Comparison of ENCODE assay signal across 8 mouse cellular contexts in the genomic region with DNA sequence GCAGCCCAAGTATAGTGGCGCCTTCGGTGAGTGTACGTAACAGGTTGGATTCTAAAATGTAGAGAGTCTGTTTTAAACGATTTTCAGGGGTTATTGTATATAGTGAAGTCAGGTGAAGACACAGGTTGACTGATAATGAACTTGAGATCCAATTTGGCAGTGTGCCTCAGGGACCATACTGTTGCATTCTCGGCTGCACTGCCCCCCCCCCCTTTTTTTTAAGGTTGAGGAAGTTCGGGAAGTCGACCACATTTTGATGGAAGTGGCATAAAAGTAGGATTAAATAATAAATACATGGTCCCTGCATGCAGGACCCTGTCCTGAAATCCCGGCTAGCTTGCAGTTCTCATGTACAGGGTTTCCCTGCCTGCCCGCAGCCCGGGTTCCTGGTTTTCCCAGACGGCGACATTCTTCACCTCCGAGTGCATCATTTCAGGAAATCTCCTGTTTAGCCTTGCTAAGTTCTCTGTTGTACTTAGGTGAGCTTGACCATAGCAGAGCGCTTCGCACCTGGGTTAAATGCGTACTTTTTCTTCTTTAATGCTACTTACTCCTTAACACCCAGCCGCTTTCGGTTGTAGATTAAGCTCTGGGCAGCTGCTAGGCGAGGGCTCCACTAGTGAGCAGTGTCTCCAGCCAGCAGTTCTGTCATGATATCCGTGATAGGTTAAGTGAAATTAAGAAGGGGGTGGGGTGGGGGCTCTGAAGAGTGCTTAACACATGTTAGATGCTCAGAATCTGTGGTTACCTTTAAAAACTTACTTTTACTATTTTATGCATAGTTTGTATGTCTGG. TPM values are rescaled to one million over a fixed set of nuclear protein-coding genes. Genes with fewer than 3 reads are reported as not detected.
DNase-seq lines count a peak whose midpoint lies in the region; ATAC-seq and TF ChIP-seq lines count a peak whose summit lies in the region.

No protein-coding gene starts in this region.

- peak overlapping the region; percentile 88 to 97 for H3K4me3 ChIP-seq in heart, embryonic 14.5 days (ENCODE audit: control insufficient read depth in 1 of 2, insufficient read depth in 1 of 2, low read depth in 1 of 2, low read length in 2 of 2)
- H3K4me3 ChIP-seq in forebrain, postnatal 0 days (ENCODE audit: low read depth, low read length): peak overlapping the region; percentile 81
- peak overlapping the region; percentile 77 for H3K4me3 ChIP-seq in liver, embryonic 11.5 days (ENCODE audit: low read depth, low read length)
- H3K4me3 ChIP-seq in stomach, embryonic 15.5 days (replicated peaks): peak overlapping the region; percentile 81

- peaks cover 2 to 13% of the 10 kb centered on the region in 2 experiments; a peak in 2 of 4 replicates for H3K4me1 ChIP-seq in heart, embryonic 14.5 days (ENCODE audit: control insufficient read depth in 2 of 2, insufficient read depth in 2 of 2, low read length in 2 of 2)
- no peaks in the 10 kb centered on the region for H3K4me1 ChIP-seq in forebrain, postnatal 0 days (ENCODE audit: insufficient read depth)
- H3K4me1 ChIP-seq in liver, embryonic 11.5 days (replicated peaks; ENCODE audit: control insufficient read depth, insufficient read depth, low read length): 0 out of 2 replicates have a peak, but pooled peaks cover 9% of the 10 kb centered on the region
- no peaks in the 10 kb centered on the region for H3K4me1 ChIP-seq in stomach, embryonic 15.5 days

- H3K9ac ChIP-seq in heart, embryonic 14.5 days (ENCODE audit: low read length): peak overlapping the region; percentile 81
- peak overlapping the region; percentile 51 for H3K9ac ChIP-seq in forebrain, postnatal 0 days
- H3K9ac ChIP-seq in liver, embryonic 11.5 days (ENCODE audit: low read depth, low read length): peak overlapping the region; percentile 85
- peak overlapping the region; percentile 74 for H3K9ac ChIP-seq in stomach, embryonic 15.5 days

- peak overlapping the region; percentile 87 to 94 for H3K27ac ChIP-seq in heart, embryonic 14.5 days (replicated peaks in 1 of 2; ENCODE audit: control insufficient read depth in 1 of 2, insufficient read depth in 1 of 2, low read depth in 2 of 2, low read length in 2 of 2)
- no peak overlapping the region for H3K27ac ChIP-seq in forebrain, postnatal 0 days (ENCODE audit: low read depth, low read length)
- H3K27ac ChIP-seq in liver, embryonic 11.5 days (ENCODE audit: low read depth, low read length): peak overlapping the region; percentile 93
- peak overlapping the region; percentile 95 for H3K27ac ChIP-seq in stomach, embryonic 15.5 days

- H3K4me2 ChIP-seq in heart, embryonic 14.5 days (ENCODE audit: low read length): peak overlapping the region; percentile 87
- H3K4me2 ChIP-seq in forebrain, postnatal 0 days (ENCODE audit: low read depth): peak overlapping the region; percentile 62
- H3K4me2 ChIP-seq in liver, embryonic 11.5 days: peak overlapping the region; percentile 79
- H3K4me2 ChIP-seq in stomach, embryonic 15.5 days: peak overlapping the region; percentile 78

- H3K9me3 ChIP-seq in heart, embryonic 14.5 days (ENCODE audit: control insufficient read depth, low read length): no peaks in the 10 kb centered on the region
- H3K9me3 ChIP-seq in forebrain, postnatal 0 days (ENCODE audit: low read length): no peaks in the 10 kb centered on the region
- H3K9me3 ChIP-seq in liver, embryonic 11.5 days (ENCODE audit: control insufficient read depth, low read length): no peaks in the 10 kb centered on the region
- no peaks in the 10 kb centered on the region for H3K9me3 ChIP-seq in stomach, embryonic 15.5 days

- intact Hi-C loops in heart, postnatal 25 days (cut with DNase I): no loop called here
- intact Hi-C loops in left cerebral cortex, postnatal 10 days (cut with DNase I): no loop called here

- DNase-seq in heart, postnatal 25 days (ENCODE audit: low spot score): no peak
- peak; percentile 49 for DNase-seq in MN1 (ENCODE audit: low spot score)
- DNase-seq in forebrain, postnatal 0 days: no peak
- DNase-seq in liver, embryonic 11.5 days (ENCODE audit: low spot score): peak; percentile 38
- DNase-seq in adrenal gland, postnatal 25 days: no peak
- no peak for DNase-seq in left cerebral cortex, postnatal 10 days (ENCODE audit: extremely low spot score in 1 of 2, low spot score in 2 of 2)

- WGBS in heart, embryonic 14.5 days: under 1% methylated on average over 20 of the region's 20 CpGs
- WGBS in forebrain, postnatal 0 days: 2% methylated on average over 20 of the region's 20 CpGs
- WGBS in liver, embryonic 11.5 days: 1% methylated on average over 20 of the region's 20 CpGs
- WGBS in stomach, embryonic 15.5 days: under 1% methylated on average over 20 of the region's 20 CpGs

- H3K27me3 ChIP-seq in heart, embryonic 14.5 days (ENCODE audit: control insufficient read depth, insufficient read depth, low read length): no peaks in the 10 kb centered on the region
- no peaks in the 10 kb centered on the region for H3K27me3 ChIP-seq in forebrain, postnatal 0 days (ENCODE audit: insufficient read depth, low read length)
- no peaks in the 10 kb centered on the region for H3K27me3 ChIP-seq in liver, embryonic 11.5 days (replicated peaks; ENCODE audit: control insufficient read depth, insufficient read depth, low read length)
- no peaks in the 10 kb centered on the region for H3K27me3 ChIP-seq in stomach, embryonic 15.5 days (replicated peaks)

- ATAC-seq in heart, embryonic 14.5 days (ENCODE audit: insufficient number of reproducible peaks, insufficient read depth, low FRiP score, low read depth): peak; percentile 29; the same call in 1 of the 2 replicates
- no peak for ATAC-seq in forebrain, postnatal 0 days
- peak; percentile 32 for ATAC-seq in liver, embryonic 11.5 days (replicated peaks; ENCODE audit: low FRiP score)
- ATAC-seq in stomach, embryonic 15.5 days (ENCODE audit: insufficient read depth, low FRiP score, low read depth): peak; percentile 4; the same call in 1 of the 2 replicates

- H3K36me3 ChIP-seq in heart, embryonic 14.5 days (ENCODE audit: control insufficient read depth, insufficient read depth, low read length): peaks cover 36% of the 10 kb centered on the region
- peaks cover 10% of the 10 kb centered on the region for H3K36me3 ChIP-seq in forebrain, postnatal 0 days (ENCODE audit: insufficient read depth)
- peaks cover 23% of the 10 kb centered on the region for H3K36me3 ChIP-seq in liver, embryonic 11.5 days (ENCODE audit: control insufficient read depth, insufficient read depth, low read length)
- peaks cover 18% of the 10 kb centered on the region for H3K36me3 ChIP-seq in stomach, embryonic 15.5 days

- no peak for TF ChIP-seq CTCF in forebrain, postnatal 0 days (IDR thresholded peaks at IDR 0.05; ENCODE audit: low read depth)

RNA-seq across cellular contexts. Expression of gene Ddx11, which starts 0.7 kb away (rescaled TPM):
- polyA plus RNA-seq in heart, embryonic 14.5 days (2014; fragmentation: Nextera tagmentation; extraction: Ambion mirVana): 8.7 and 11.1 TPM in 2 replicates
- total RNA-seq in heart, postnatal 25 days (2021): 1 to 10 TPM; 1.4 TPM
- total RNA-seq in forebrain, postnatal 0 days (2014; rRNA removed): 5.6 and 5.7 TPM in 2 replicates
- polyA plus RNA-seq in forebrain, postnatal 0 days (2015; fragmentation: Nextera tagmentation; extraction: Ambion mirVana): 1.4 and 2.3 TPM in 2 replicates
- polyA plus RNA-seq in liver, embryonic 11.5 days (2014; fragmentation: Nextera tagmentation; extraction: Ambion mirVana): 23.9 and 24.1 TPM in 2 replicates
- 17.3 and 21.9 TPM in 2 replicates for polyA plus RNA-seq in stomach, embryonic 15.5 days (2015; fragmentation: Nextera tagmentation; extraction: Ambion mirVana)
- total RNA-seq in adrenal gland, postnatal 25 days (2021): 9.7 and 11.1 TPM in 2 replicates
- 1 to 10 TPM; 3.6 to 3.9 TPM for total RNA-seq in left cerebral cortex, postnatal 10 days (2021)

RNA-seq across cellular contexts. Expression of gene Washc1, which starts 12.7 kb away (rescaled TPM):
- 25.6 and 28.4 TPM in 2 replicates for polyA plus RNA-seq in heart, embryonic 14.5 days (2014; fragmentation: Nextera tagmentation; extraction: Ambion mirVana)
- 10 to 100 TPM; 21.0 to 21.8 TPM for total RNA-seq in heart, postnatal 25 days (2021)
- 53.0 and 54.6 TPM in 2 replicates for total RNA-seq in forebrain, postnatal 0 days (2014; rRNA removed)
- 38.9 and 42.0 TPM in 2 replicates for polyA plus RNA-seq in forebrain, postnatal 0 days (2015; fragmentation: Nextera tagmentation; extraction: Ambion mirVana)
- polyA plus RNA-seq in liver, embryonic 11.5 days (2014; fragmentation: Nextera tagmentation; extraction: Ambion mirVana): 31.5 and 33.3 TPM in 2 replicates
- polyA plus RNA-seq in stomach, embryonic 15.5 days (2015; fragmentation: Nextera tagmentation; extraction: Ambion mirVana): 33.3 and 37.8 TPM in 2 replicates
- 35.9 and 43.4 TPM in 2 replicates for total RNA-seq in adrenal gland, postnatal 25 days (2021)
- total RNA-seq in left cerebral cortex, postnatal 10 days (2021): 10 to 100 TPM; 51.5 to 52.9 TPM

RNA-seq across cellular contexts. Expression of gene Ndufv2, which starts 22.7 kb away (rescaled TPM):
- polyA plus RNA-seq in heart, embryonic 14.5 days (2014; fragmentation: Nextera tagmentation; extraction: Ambion mirVana): 713 and 726 TPM in 2 replicates
- total RNA-seq in heart, postnatal 25 days (2021): 1,000 to 10,000 TPM; 1,243 to 1,263 TPM
- 143 and 190 TPM in 2 replicates for total RNA-seq in forebrain, postnatal 0 days (2014; rRNA removed)
- polyA plus RNA-seq in forebrain, postnatal 0 days (2015; fragmentation: Nextera tagmentation; extraction: Ambion mirVana): 432 and 524 TPM in 2 replicates
- 352 TPM in 2 replicates for polyA plus RNA-seq in liver, embryonic 11.5 days (2014; fragmentation: Nextera tagmentation; extraction: Ambion mirVana)
- 349 and 368 TPM in 2 replicates for polyA plus RNA-seq in stomach, embryonic 15.5 days (2015; fragmentation: Nextera tagmentation; extraction: Ambion mirVana)
- total RNA-seq in adrenal gland, postnatal 25 days (2021): 278 and 311 TPM in 2 replicates
- total RNA-seq in left cerebral cortex, postnatal 10 days (2021): 100 to 1,000 TPM; 246 to 254 TPM

RNA-seq across cellular contexts. Expression of gene Ankrd12, which starts 47.1 kb away (rescaled TPM):
- 18.4 and 22.0 TPM in 2 replicates for polyA plus RNA-seq in heart, embryonic 14.5 days (2014; fragmentation: Nextera tagmentation; extraction: Ambion mirVana)
- total RNA-seq in heart, postnatal 25 days (2021): 10 to 100 TPM; 15.8 to 22.5 TPM
- total RNA-seq in forebrain, postnatal 0 days (2014; rRNA removed): 74.7 and 80.1 TPM in 2 replicates
- 147 and 207 TPM in 2 replicates for polyA plus RNA-seq in forebrain, postnatal 0 days (2015; fragmentation: Nextera tagmentation; extraction: Ambion mirVana)
- polyA plus RNA-seq in liver, embryonic 11.5 days (2014; fragmentation: Nextera tagmentation; extraction: Ambion mirVana): 12.5 and 15.3 TPM in 2 replicates
- 29.0 and 29.9 TPM in 2 replicates for polyA plus RNA-seq in stomach, embryonic 15.5 days (2015; fragmentation: Nextera tagmentation; extraction: Ambion mirVana)
- 25.3 and 33.4 TPM in 2 replicates for total RNA-seq in adrenal gland, postnatal 25 days (2021)
- 100 to 1,000 TPM; 110 to 119 TPM for total RNA-seq in left cerebral cortex, postnatal 10 days (2021)

Comparison
In these comparisons a context has a peak if more than half of its experiments do, and no peak if none do; other contexts are left out.
1. DNase-seq: peak in MN1 (single experiment) and liver, embryonic 11.5 days (single experiment); none in heart, postnatal 25 days (single experiment), forebrain, postnatal 0 days (single experiment), adrenal gland, postnatal 25 days (single experiment) and left cerebral cortex, postnatal 10 days (0 of 2).
2. Peak in every context shown above with its lines, with median percentiles within 50 percentile points of each other: H3K4me2 ChIP-seq, H3K4me3 ChIP-seq and H3K9ac ChIP-seq.